Mouse (Mus musculus): Measurements from ENCODE around the gene Fkbp5. TPM values are rescaled to one million over a fixed set of nuclear protein-coding genes. Genes with fewer than 3 reads are reported as not detected.
"Not testable (repeated sequence)": the region's sequence is repeated elsewhere in the genome, so short reads cannot be mapped to it uniquely, and the experiment has no call there.

Gene Fkbp5
- total RNA-seq, 2 experiments from 2014 or later, result 12.8 to 25.9 TPM

DNA sequence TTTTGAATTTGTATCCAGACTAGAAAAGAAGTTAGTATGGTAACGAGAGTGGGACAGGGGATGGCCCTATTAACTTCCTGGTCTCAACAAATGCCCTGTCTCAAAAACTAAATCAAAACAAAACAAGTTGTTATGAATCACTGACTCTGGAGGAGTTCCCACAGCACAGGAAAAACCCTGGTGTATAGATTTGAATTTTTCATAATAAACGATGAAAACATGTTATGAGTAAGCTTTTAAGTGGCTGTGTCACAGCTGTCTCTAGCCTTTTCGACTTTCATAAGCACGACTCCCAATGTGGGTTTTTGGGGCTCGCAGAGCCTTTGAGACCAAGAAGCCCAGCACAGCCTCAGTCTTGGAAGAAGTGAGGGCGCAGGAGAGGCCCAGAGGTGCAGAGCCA, 89.7 kb downstream of the Fkbp5 start:
- no peak for ATAC-seq (ENCODE audit: poor library complexity, severe bottlenecking)

DNA sequence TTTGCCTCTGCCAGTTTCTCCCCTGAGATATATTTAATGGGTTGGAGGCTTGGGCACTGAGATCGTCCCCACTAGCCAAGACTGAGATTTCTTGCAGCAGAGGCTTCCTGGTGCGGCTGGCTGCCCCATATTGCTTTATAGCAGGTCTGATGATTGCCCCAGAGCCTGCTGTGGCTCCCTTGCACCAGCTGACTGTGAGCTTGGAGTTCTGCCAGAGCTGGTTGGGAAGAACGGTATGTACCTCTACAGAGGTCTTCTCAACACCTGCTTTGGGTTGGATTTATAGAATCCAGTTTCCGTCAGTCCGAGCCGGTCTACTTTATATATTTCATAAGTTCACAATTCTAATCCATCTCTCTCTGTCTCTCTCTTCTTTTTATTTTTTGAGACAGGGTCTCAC, 93.0 kb downstream of the Fkbp5 start:
- no peak for ATAC-seq (ENCODE audit: poor library complexity, severe bottlenecking)

DNA sequence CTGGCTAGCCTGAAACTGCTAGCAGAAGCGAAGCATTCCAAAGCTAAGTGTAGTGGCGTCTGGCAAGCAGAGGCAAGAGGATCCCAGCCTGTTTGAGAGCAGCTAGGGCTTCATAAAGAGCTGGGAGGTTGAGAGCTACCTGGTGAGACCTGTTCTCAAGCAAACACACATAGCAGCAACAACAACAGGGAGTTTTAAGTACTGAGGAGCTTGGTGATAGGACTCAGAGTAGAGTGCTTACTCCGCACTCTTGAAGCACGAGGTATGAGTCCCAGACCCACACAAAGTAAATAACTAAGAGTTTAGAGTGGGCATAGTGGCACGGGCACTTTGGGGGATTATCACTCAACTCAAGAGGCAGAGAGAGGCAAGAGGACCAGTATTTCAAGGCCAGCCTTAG, 96.3 kb downstream of the Fkbp5 start:
- no peak for ATAC-seq (ENCODE audit: poor library complexity, severe bottlenecking)

DNA sequence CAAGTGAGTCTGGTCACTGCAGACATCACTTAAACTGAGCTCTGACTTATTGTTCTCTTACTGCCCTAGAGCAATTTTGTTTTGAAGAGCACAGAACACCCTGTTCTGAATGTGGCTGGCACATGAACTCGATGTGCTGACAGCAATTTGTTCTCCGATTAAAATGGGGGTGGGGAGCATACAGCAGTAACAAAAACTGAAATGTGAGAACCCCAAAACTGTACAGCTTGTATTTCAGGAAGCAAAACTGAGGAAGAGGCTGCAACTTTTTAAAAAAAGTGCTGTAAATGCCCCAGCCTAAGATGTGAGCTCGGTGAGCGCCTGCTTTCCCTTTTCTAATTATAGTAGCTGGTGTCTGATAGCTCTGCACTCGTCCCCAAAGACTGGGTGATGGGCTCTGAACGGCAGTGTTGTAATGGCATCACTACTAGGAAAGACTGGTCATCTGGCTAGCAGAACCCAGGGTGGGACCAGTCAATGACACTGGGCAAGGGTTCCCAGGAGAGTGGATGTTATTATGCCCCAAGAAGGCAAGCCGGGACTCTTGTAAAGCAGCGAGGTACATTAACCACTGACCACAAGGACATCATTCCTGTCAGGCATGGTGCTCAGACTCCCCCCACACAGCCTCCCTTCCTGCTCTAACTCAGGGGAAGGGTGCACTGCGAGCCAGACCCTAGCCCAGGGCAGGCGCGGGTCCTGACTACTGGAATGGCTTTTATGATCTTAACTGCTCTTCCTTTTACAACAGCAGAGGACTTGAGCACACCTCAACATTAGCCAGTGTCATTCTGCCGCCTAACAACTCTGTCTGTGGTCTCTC, 96.9 kb downstream of the Fkbp5 start:
- peak; percentile 57 for ATAC-seq (ENCODE audit: poor library complexity, severe bottlenecking)

DNA sequence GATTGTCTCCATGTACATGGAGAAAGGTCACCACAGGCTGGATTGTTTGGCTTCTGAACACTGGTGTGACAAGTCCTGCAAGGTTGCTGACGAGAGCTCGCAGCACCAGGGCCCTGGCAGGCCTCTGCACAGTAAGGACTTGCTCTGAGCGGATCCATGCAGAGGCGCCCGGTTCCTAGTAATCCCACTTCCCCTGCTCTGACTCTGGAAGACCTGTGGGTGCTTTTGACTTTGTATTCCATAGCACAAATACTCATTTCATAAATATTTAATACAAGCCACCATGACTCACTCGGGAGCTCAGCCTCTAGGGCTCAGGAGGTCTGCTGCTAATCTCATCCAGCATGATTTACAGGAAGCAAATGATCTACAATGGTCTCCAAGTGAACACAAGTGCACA, 97.7 kb downstream of the Fkbp5 start:
- ATAC-seq (ENCODE audit: poor library complexity, severe bottlenecking), result no peak

DNA sequence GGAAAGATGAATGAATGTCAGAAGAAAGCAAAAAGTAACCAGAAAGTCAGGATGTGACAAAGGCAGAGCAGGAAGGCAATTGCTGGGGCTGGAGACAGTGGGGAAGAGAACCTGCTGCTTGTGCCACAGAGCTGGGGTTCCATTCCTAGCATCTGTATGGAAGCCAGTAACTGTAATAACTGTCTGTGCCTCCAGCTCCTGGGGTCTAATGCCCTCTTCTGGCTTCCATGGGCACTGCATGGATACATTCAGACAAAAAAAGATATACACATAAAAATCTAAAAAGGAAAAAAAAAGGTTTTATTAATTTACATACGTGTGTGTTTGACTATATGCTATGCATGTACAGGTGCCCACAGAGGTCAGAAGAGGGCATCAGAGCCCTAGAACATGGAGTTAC, 98.4 kb downstream of the Fkbp5 start:
- no peak for ATAC-seq (ENCODE audit: poor library complexity, severe bottlenecking)

DNA sequence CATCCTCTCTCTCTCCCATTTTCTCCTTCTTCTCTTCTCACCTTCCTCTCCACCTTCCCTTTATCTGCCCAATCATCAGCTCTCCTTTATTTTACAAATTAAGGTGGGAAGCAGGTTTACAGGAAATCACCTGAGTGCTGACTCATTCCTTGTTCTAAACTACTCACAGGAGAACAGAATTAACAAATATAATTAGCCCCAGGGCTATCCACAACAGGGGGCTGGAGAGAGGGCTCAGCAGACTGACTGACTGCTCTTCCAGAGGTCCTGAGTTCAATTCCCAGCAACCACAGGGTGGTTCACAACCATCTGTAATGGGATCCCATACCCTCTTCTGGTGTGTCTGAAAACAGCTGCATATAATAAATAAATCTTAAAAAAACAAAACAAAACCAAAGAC, 98.8 kb downstream of the Fkbp5 start:
- ATAC-seq (ENCODE audit: poor library complexity, severe bottlenecking), result not testable (repeated sequence)

DNA sequence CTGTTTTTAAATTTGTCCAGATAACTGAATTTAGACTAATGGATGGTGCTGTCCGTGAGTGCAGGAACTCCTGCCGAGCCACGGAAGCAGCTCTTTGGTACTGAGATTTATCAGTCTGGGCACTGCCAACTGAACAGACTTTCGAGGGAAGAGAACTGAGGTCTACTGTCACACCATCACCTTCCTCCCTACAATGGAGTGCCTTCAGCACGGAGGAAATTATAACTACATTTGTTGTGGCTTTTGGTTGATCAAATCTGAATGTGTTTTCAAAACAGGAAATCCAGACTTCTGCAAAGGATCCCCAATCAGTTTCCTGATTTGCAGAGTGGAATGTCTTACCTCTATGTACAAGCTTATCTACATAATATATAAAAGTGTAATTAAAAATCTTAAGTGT, 99.6 kb downstream of the Fkbp5 start:
- no peak for ATAC-seq (ENCODE audit: poor library complexity, severe bottlenecking)

DNA sequence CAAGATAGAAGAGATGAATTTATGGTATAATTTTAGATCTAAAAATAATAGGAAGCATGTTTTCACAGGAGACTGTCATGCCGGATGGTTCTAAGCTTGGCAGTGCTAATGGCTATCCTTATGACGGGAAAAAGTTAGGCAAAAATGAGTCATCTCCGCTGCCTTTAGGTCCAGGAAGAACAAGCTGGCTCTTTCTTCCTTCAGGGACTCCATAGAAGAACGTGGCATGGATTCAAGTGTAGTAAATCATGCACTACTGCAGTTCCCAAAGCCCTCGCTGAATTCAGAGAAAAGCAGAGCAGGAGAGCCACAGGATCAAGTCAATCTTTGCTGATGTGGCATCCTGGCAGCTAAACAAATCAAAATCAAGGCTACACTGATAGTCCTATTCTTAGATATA, 102.1 kb downstream of the Fkbp5 start:
- no peak for ATAC-seq (ENCODE audit: poor library complexity, severe bottlenecking)

DNA sequence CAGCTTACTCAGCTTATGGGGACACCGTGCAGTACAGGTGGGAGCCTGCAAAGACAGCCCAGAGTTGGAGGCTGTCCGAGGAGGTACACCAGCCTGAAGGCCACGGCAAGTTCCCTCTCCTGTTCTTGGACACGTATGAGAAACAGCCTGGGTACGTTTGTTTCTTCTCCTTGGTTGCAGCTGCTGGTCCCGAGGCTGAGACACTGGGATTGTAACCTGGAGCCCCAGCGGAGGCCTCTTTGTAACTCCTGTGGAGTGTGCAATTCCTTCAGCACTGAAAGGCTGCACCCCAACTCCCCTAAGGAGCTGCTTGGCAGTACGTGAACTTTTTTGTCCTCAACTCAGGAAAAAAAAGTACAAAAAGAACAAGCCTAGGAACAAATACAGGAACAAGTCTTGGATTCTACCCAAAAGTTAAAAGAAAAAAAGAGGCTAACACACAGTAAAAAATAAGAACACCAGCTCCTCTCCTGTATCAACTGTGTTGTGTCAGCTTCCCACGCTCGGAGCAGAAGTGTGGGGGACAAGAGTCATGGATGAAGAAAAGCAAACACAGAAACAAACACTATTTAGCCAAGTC, 105.9 kb downstream of the Fkbp5 start:
- no peak for ATAC-seq (ENCODE audit: poor library complexity, severe bottlenecking)

DNA sequence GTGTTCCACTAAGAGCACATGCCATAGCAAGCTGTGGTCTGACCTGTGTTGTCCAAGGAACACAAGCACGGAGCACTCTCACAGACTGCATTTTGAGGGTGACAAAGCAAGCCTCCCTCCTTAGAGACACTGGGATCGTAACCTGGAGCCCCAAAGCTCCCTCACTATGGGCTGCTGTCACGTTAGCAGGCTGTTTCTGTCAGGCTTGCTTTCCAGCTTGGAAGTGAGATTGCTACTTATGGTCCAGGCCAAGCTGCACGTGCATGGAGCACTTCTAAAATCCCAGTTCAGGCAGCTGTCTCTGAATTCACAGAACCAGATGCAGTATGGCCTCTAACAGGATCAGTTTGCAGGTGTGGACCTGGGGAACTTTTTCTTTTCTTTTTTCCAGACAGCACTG, 106.6 kb downstream of the Fkbp5 start:
- no peak for ATAC-seq (ENCODE audit: poor library complexity, severe bottlenecking)

DNA sequence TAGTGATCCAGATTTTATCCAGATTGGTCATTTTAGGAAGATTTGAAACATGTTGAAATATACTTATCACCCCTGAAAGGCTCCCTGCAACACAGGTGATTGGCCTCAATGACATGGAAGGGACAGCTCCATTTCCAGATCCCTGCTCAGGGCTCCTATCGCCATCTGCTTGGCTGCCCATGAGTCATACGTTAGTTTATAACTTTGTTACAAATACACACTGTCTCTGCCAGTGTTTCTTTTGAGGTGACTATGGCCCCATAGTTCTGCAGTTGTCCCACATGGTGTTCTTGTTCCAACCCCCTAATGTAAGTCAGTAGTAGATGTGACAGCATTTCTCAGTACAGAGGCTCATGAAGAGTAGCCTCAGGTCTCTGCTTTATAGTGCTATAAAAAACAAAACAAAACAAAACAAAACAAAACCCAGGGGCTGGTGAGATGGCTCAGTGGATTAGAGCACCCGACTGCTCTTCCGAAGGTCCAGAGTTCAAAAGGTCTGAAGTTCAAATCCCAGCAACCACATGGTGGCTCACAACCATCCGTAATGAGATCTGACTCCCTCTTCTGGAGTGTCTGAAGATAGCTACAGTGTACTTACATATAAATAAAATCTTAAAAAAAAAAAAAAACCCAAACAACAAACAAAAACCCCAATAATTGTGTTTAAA, 108.9 kb downstream of the Fkbp5 start:
- ATAC-seq (ENCODE audit: poor library complexity, severe bottlenecking), result no peak

DNA sequence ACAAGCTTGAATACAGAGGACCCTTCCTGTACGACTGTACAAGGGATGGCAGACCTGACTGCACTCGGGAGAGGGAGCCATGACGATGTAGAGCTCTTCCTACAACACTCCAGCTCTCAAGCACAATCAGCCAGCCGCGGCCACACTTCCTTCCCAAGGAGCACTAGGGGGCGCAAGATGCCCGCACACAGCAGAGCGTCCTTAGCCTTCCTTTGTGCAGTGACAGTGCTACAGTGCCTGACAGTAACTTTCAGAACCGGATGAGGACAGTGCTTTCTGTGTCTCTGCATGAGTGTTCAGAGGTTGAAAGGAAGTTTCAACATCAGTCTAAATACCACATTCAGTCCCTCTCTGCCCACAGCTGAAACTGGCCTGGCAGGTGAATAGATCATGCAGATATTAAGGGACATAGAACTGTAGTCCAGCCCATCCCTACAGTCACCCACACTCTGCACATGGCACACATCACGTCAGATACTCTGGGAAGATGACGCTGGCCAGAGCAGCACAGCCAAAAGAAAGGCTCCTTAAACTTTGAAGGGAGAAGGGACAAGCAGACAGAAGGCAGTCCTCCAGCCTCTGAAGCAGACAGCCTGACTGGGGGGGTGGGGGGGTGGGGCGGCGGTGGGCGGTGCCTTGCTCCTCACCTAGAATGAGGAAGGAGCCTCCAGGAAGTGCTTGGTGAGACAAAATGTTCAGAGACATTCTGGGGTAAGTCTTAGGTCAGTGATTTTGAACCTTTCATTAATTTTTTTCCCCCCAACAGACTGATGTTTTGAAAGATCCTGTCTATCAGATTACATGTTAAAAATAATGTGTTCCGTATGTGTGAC, 109.7 kb downstream of the Fkbp5 start:
- peak; percentile 99 for ATAC-seq (ENCODE audit: poor library complexity, severe bottlenecking)

DNA sequence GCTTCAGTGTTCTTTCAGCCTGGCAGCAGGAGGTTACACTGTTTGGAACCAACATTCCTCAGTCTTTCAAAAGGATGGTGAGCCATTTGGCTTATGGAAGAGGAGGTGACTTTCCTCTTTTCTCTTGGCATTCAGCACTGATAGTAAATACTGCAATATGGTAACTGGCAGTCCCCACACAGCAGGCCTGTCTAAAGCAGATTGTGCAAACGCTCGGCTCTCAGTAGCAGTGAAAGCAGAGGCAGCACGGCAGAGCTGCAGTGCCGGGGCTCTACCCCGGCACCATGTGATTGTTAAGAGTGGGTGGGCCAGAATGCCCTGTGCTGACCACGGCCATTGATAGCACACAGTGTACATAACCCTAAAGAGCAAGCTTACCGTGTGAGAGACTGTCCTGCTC, 110.9 kb downstream of the Fkbp5 start:
- ATAC-seq (ENCODE audit: poor library complexity, severe bottlenecking), result no peak

DNA sequence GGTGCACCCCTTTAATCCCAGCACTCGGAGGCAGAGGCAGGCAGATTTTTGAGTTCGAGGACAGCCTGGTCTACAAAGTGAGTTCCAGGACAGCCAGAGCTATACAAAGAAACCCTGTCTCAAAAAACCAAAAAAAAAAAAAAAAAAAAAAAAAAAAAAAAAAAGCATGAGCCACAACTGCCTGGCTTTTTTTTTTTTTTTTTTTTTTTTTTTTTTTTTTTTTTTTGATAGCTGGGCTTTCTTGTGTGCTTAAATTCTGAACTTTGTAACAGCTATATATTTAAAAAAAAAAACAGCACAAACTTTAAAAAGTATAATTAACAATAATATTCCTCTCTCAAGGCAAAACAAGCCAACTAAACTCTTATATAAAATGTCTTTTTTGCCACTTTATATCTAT, 112.6 kb downstream of the Fkbp5 start:
- ATAC-seq (ENCODE audit: poor library complexity, severe bottlenecking), result not testable (repeated sequence)

DNA sequence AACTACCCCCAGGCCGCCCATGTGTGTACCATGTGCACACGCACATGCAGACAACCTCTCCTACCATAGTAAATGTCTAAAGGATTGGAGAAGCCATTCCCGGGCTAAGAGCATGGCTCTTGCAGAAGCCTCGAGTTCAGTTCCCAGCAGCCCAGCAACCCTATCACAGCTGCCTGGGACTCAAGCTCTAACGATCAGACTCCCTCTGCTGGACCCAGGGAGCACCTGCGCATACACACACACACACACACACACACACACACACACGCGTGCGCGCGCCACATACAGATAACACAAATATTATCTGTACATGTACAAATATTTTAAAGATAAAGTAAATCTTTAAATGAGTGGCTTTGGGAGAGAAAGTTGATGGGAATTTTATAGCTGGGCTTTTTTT, 113.0 kb downstream of the Fkbp5 start:
- no peak for ATAC-seq (ENCODE audit: poor library complexity, severe bottlenecking)

DNA sequence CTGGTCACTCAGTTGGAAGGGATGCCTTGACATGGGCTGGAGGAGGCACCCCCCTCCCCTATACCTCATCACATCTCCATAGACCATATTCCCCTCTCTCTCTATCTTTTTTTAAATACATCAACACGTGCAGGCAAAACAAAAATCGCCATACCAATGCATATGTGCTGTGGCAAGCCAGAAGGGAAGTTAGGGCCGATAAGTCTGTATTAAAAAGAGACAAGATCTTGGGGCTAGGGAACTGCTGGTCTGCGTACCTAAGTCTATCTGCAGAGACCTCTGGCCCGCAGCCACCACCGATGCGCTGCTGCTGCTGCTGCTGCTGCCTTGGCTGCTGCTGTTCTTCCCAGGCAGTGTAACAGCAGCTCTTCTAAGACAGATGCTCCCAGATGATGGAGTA, 122.3 kb downstream of the Fkbp5 start:
- ATAC-seq (ENCODE audit: poor library complexity, severe bottlenecking), result no peak

DNA sequence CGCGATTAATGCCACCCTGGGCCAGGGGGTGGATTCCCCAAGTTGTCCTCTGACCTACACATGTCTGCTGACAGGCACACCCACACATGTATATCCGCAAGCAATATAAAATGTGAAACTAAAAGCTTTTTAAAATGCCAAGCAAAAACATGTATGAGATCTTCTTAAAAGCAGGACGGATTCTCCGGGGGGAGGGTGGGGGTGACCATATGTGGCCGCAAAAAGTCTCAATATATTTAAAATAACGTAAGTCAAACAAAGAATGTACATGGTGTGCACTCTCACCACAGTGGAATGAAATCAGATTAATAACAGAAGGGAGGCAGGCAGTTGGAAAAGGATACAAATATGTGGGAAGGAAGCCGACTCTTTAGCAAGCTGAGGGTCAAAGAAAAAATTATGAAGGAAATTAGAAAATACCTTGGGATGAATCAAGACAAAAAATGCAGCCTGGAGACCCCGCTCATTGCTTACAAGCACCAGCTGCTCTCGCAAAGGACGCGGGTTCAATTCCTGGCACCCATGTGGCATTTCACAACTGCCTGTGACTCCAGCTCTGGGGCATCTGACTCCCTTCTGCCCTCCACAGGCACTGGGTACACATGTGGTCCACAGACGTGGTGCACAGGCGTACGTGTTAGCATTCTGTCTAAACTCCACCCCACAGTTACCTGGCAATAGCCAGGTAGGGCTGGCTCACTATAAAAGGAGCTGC, 123.1 kb downstream of the Fkbp5 start:
- no peak for ATAC-seq (ENCODE audit: poor library complexity, severe bottlenecking)

DNA sequence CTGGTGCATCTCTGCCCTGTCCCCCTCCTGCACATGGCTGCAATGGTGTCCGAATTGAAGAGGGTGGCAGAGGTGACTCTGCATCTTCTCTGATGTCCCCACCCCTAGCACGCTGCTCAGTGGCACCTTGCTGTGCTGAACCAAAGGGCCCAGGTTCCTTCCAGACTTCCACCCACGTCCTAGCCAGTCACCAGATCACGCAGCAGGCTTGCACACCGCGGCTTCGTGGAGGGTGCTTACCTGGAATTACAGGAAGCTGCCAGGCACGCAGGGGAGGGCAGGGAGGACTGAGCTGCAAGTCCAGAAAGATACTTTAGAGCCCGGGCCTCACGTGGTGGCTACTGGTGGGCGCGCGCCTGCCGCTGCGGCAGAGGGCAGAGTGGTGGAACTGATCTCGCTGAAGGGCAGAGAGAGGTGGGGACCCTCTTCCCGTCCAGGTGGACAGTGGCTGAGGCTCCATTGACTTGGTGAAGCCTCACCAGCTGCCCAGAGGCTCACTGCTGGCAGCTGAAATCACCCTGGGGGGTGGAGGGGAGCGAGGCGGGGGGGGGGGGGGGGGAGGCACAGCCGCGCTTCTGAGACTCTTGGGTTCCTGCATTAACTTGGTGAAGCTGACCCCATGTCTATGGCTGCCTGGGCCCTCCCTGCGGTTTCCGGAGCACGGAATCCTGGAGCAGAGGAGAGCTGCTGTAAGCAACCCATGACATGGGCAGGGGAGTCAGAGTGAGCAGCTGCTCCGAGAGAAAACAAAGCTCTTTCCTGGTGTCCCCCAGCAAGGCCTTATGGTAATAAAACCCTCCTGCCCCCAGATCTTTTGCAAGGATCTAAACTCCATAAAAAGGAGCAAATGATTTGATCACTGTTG, 125.5 kb downstream of the Fkbp5 start:
- ATAC-seq (ENCODE audit: poor library complexity, severe bottlenecking), result 0 out of 2 replicates have a peak, but pooled peaks have one; percentile 21

DNA sequence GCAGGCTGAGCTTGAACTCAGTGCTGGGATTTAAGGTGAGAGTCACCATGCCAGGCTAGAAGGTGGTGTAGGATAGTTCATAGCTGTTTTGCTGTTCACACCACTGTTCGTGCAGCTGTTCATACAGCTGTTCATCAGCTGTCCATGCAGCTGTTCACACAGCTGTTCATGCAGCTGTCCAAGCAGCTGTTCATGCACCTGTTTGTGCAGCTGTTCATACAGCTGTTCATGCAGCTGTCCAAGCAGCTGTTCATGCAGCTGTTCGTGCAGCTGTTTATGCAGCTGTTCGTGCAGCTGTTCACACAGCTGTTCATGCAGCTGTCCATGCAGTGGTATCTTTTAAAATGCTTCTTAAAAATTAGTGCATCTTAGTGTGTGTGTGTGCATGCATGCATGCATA, 128.8 kb downstream of the Fkbp5 start:
- ATAC-seq (ENCODE audit: poor library complexity, severe bottlenecking), result no peak

Measured in megakaryocyte, adult 5-6 weeks (primary cell).